Mouse (Mus musculus) heart, adult 9 months (tissue): ENCODE measurements around the gene Parp11.

Source experiments
- DNase-seq, 2 experiments: peaks; one replicate each; pipeline ENCODE4 v3.0.0; 2022; ENCODE audit warnings: low spot score in 2 of 2

The Parp11 gene

GRCm38 (mm10) chr6:127447686-127448460 is 1.2 kb downstream of the Parp11 start:
- DNase-seq, result no peak

DNA sequence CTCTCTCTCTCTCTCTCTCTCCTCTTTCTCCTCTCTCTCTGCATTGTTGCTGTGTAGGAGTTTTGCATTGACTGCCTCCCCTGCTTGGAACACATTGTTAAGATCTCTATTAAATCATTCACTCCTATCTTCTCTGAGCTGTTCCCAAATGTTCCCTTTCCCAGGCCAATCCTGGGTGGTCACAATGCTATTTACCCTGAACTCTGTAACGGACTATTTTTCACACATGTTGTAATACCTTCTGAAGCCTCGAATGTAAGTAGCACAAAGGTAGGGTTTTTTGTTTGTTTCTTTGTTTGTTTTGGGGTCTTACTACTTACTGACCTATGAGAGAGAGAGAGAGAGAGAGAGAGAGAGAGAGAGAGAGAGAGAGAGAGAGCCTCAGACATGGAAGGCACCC is 2.2 kb downstream of the Parp11 start:
- DNase-seq, result no peak

GRCm38 (mm10) chr6:127449531-127450422 is 3.1 kb downstream of the Parp11 start:
- DNase-seq, result no peak

- peak; percentile 93 to 94 for DNase-seq
Observed at GRCm38 (mm10) chr6:127453407-127454343, 7.0 kb downstream of the Parp11 start.

DNA sequence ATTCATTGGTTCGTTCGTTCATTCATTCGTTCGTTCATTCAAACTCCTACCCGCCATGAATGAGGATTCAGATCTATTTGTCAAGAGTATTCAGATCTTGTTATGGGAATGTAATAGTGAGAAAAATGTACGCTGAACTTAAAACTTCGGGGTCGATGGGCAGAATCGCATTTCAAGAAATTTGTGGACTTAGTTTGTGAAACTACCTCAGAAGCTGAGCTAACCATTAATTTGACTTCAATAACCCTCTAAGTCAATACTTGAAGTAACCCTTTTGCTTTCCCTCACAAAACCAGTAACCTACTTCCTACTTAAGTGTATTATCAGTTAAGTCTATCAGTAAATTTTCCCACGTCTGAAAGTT is 7.7 kb downstream of the Parp11 start:
- no peak for DNase-seq

DNA sequence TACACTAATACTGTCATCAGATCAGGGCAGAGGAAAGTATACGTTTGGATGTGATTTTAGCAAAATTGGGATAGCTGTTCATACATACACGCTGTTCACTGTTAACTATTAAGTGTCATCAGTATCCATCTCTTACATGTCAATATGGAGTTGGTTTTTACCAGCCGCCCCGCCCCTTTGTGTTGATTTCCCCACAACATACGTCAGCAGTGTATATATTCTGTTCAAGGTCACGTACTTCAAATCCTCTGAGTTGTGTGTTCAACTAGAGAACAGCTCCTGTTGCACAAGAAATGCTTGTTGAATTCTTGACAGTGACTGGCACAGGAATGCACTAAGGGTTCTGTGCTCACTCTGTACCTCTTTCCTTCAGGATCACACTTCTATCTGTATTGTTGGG is 8.2 kb downstream of the Parp11 start:
- no peak for DNase-seq

DNA sequence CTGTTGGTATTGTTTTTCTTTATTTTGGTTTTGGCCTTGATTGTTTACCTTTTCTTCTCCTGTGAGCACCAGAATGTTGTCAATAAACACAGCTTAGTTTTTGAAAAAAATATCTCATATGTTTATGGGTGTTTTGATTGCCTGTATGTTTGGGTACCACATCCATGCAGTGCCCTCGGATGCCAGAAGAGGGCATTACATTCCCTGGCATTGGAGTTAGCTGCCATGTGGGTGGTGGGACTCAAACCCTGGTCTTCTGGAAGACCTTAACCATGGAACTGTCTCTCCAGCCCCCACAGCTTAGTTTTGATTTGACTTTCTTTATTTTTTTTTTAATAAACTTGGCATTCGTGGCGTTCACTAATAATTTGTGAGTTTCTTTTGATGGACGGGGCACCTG is 8.8 kb downstream of the Parp11 start:
- no peak for DNase-seq

- no peak for DNase-seq
Observed at GRCm38 (mm10) chr6:127456769-127457168, 10.1 kb downstream of the Parp11 start.

GRCm38 (mm10) chr6:127459776-127460175 is 13.1 kb downstream of the Parp11 start:
- no peak for DNase-seq

DNA sequence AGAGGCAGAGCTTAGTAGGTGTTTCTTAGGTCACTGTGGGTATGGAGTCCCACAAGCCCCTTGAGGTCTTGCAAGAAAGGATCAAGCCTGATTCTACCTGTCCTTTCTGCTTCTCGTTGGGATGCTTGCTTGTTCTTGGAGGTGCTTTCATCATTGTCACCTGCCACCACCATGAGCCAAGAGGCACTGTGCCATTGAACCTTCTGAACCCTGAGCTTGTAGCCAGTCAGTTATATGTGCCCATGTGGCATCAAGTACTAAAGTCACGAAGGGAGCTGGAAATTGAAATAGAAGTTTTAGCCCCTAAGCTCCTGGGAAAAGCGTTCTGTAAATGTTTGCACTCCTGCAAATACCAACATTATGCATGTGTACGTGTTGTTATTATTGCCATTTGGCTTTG is 14.9 kb downstream of the Parp11 start:
- no peak for DNase-seq

DNA sequence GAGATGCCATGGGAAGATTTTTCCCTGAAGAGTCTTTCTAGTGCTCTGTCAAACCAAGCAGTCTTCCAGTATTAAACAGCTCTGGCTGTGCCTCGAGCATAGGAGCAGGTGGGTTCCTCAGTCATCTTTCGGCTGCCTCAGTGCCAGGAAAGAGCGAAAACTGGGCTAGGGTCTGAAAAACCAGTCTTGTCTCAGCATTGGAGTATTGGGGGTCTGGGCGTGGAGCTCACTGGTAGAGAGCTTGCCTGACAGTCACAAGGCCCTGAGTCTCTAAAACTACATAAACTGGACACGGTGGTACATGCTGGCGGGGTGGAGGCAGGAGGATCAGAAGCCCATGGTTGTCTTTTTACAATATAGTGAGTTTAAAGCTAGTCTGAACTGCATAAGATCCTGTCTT is 15.6 kb downstream of the Parp11 start:
- DNase-seq, result no peak

- DNase-seq, result no peak
Observed at GRCm38 (mm10) chr6:127463273-127464001, 16.8 kb downstream of the Parp11 start.

GRCm38 (mm10) chr6:127464523-127464922 is 17.9 kb downstream of the Parp11 start:
- no peak for DNase-seq

DNA sequence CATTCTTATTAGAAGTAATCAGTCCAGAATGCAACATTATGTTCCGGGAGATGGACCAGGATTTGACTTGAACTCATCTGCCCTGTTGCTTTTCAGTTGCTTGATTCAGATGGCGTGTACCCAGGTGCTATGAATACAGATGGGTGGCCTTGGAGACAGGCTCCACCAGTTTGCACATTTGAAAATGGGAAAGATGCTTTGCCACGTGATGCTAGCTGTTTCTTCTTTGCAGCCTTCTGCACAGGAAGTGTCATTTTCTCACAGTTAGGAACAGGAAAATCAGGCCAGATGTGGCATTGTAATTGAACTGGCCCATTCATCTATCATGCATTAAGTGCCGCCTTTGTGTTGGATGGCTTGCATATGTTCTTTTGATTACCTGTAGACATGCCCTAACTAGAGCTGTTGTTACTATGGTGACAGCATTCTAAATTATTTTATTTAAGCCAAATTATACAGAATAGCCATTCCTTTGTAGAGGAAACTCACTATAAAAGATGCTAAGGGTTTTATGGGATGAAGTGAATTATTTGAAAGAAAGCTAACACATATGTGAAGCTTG is 20.2 kb downstream of the Parp11 start:
- DNase-seq, result no peak

DNA sequence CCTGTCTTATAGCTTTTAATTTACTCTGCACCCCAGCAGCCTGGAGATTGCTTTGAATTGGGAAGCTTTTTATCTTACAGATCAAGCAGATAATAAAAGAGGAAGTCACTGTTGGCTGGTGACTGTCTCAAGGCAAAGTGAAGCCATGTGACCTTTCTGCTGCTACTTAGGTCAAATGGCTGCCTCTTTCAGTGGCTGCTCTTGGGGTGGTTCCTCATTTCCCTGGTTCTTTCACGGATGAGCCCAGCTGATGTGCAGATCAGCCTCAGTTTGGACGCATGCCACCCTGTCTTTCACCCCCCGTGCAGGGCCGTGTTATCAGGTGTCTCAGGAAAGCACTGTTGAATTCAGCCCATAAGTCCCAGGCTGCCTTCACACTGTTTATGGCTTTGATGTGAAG is 25.4 kb downstream of the Parp11 start:
- peak in 1 of 2 experiments; percentile 25 for DNase-seq

GRCm38 (mm10) chr6:127473961-127474360 is 27.3 kb downstream of the Parp11 start:
- DNase-seq, result no peak

DNA sequence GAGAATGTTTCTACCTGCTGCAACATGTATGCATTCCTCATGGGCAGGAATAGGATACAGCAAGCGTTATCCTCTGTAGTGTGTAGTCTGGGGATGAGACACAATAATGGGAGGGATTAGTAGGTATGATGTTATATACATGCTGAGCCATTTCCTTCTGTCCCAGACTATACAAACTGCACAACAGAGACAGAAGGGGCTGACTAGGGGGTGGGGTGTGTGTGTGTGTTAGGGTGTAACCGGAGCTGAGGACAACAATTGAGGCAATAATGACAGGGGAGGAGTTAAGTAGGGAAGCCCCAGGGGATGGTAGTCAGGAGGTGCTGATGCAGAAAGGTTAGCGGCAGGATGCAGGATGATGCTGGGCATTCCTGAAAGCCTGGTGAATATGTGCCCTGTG is 28.6 kb downstream of the Parp11 start:
- DNase-seq, result no peak

DNA sequence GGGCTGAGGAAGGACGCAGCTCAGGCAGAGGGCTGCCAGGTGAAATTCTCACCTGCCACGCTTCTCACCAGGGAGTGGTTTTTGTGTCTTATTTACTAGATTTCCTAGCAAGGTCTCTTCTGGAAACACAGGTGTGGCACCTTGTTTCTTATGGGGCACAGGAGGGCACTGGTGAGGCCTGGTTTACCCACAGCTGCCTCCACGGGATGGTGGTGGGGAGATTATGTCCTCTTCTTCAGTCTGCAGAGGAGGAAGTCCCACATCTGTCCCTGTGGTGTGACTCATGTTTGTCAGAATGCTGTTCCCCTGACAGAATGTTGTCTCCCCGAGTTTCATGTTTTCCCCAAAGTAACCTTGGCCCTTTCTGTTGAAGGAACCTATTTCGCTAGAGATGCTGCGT is 44.4 kb downstream of the Parp11 start:
- no peak for DNase-seq

- no peak for DNase-seq
Observed at GRCm38 (mm10) chr6:127492561-127492960, 45.9 kb downstream of the Parp11 start.

DNA sequence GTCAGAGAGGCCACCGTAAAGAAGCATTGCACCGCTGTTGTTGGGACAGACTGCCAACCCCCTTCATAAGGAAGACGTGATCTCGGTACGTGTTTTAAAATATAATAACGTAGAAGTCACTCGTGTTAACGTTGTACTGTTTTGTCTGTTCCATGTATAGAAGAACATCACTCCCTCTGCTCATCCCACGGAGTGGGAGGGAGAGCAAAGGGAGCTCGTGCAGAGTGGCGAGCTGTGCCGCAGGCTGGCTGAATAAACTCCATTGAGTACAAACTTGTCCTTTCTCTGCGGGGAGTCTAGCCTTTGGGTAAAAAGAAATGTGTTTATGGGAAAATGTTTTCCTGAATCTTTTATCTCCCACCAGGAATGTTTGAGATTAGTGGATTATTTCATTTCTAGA is 47.1 kb downstream of the Parp11 start:
- DNase-seq, result no peak

- no peak for DNase-seq
Observed at GRCm38 (mm10) chr6:127494357-127494756, 47.7 kb downstream of the Parp11 start.
